ENCODE assay signal across 20 mouse cellular contexts in the genomic region with DNA sequence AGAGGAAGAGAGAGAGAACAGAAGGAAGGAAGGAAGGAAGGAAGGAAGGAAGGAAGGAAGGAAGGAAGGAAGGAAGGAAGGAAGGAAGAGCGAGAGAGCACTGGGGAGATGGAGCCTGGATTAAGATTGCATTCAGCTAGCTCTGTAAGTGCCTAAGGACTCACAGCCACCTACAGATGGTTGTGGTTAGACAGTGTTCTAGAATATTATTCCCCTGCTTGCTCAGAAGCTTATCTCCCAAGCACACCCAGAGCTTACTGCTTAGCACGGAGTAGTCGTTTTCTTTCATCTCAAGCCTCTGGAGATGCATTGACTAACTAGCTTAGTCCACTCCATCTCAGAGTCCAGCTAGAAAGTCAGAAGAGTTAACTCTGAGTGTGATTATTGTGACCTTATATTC.
A peak's percentile ranks its signal among the peaks of the same experiment; 100 is the strongest.
DNase-seq lines count a peak whose midpoint lies in the region; ATAC-seq lines count a peak whose summit lies in the region.
"Had no signal": no experiment of that assay in that cellular context is flagged by ENCODE, and none has a peak within 500 bp of the region (broad histone marks: within the 10 kb centered on the region; RNA-seq: fewer than 3 reads in every experiment).

No protein-coding gene starts in this region.

- ATAC-seq in midbrain, embryonic 11.5 days (ENCODE audit: low FRiP score): no peak
- no peak for ATAC-seq in midbrain, embryonic 14.5 days (ENCODE audit: low FRiP score, low TSS enrichment)
- peak; percentile 86 for ATAC-seq in megakaryocyte progenitor cell, adult 5-6 weeks (replicated peaks; ENCODE audit: poor library complexity)
- no peak for ATAC-seq in kidney, embryonic 14.5 days (ENCODE audit: low FRiP score, low TSS enrichment)
- no peak for ATAC-seq in kidney, embryonic 16.5 days (ENCODE audit: low FRiP score, low TSS enrichment)
- ATAC-seq: forebrain, embryonic 15.5 days; hindbrain, embryonic 16.5 days had no signal

- no peak overlapping the region for H3K4me3 ChIP-seq in midbrain, embryonic 11.5 days (ENCODE audit: low read depth, low read length)
- no peak overlapping the region for H3K4me3 ChIP-seq in midbrain, embryonic 14.5 days (replicated peaks; ENCODE audit: low read depth, low read length)
- no peak overlapping the region for H3K4me3 ChIP-seq in kidney, embryonic 14.5 days (ENCODE audit: low read length)
- no peak overlapping the region for H3K4me3 ChIP-seq in kidney, embryonic 16.5 days (ENCODE audit: low read length)
- H3K4me3 ChIP-seq: embryonic facial prominence, embryonic 12.5 days; forebrain, embryonic 15.5 days; heart, embryonic 10.5 days; hindbrain, embryonic 12.5 days had no signal

- no peaks in the 10 kb centered on the region for H3K27me3 ChIP-seq in midbrain, embryonic 11.5 days (ENCODE audit: control insufficient read depth, insufficient read depth, low read length)
- no peaks in the 10 kb centered on the region for H3K27me3 ChIP-seq in midbrain, embryonic 14.5 days (ENCODE audit: control insufficient read depth, insufficient read depth, low read length)
- no peaks in the 10 kb centered on the region for H3K27me3 ChIP-seq in kidney, embryonic 14.5 days (ENCODE audit: control insufficient read depth, insufficient read depth, low read length)
- H3K27me3 ChIP-seq in kidney, embryonic 16.5 days (ENCODE audit: insufficient read depth, low read length): no peaks in the 10 kb centered on the region
- H3K27me3 ChIP-seq: CH12.LX; embryonic facial prominence, embryonic 12.5 days; forebrain, embryonic 15.5 days; hindbrain, embryonic 12.5 days had no signal

- H3K27ac ChIP-seq in midbrain, embryonic 11.5 days (ENCODE audit: low read depth, low read length): no peak overlapping the region
- no peak overlapping the region for H3K27ac ChIP-seq in midbrain, embryonic 14.5 days (replicated peaks; ENCODE audit: low read depth, low read length)
- H3K27ac ChIP-seq in kidney, embryonic 14.5 days (ENCODE audit: low read depth, low read length): no peak overlapping the region
- no peak overlapping the region for H3K27ac ChIP-seq in kidney, embryonic 16.5 days (ENCODE audit: low read length)
- H3K27ac ChIP-seq: embryonic facial prominence, embryonic 12.5 days; forebrain, embryonic 15.5 days; heart, embryonic 10.5 days; hindbrain, embryonic 12.5 days had no signal

- no peak overlapping the region for H3K4me2 ChIP-seq in midbrain, embryonic 11.5 days
- H3K4me2 ChIP-seq in midbrain, embryonic 14.5 days (ENCODE audit: low read length): no peak overlapping the region
- no peak overlapping the region for H3K4me2 ChIP-seq in kidney, embryonic 14.5 days (replicated peaks; ENCODE audit: low read depth, low read length)
- no peak overlapping the region for H3K4me2 ChIP-seq in kidney, embryonic 16.5 days (replicated peaks; ENCODE audit: low read depth, low read length)
- H3K4me2 ChIP-seq: embryonic facial prominence, embryonic 12.5 days; forebrain, embryonic 15.5 days; hindbrain, embryonic 12.5 days had no signal

- H3K36me3 ChIP-seq in midbrain, embryonic 11.5 days (ENCODE audit: control insufficient read depth, insufficient read depth, low read length): no peaks in the 10 kb centered on the region
- 0 out of 2 replicates have a peak, but pooled peaks cover 3% of the 10 kb centered on the region for H3K36me3 ChIP-seq in midbrain, embryonic 14.5 days (ENCODE audit: control insufficient read depth, insufficient read depth, low read length)
- no peaks in the 10 kb centered on the region for H3K36me3 ChIP-seq in kidney, embryonic 14.5 days (ENCODE audit: control insufficient read depth, insufficient read depth, low read length)
- H3K36me3 ChIP-seq in kidney, embryonic 16.5 days (ENCODE audit: insufficient read depth, low read length): no peaks in the 10 kb centered on the region
- H3K36me3 ChIP-seq: embryonic facial prominence, embryonic 12.5 days; heart, embryonic 10.5 days; hindbrain, embryonic 12.5 days had no signal

- H3K4me1 ChIP-seq in midbrain, embryonic 11.5 days (ENCODE audit: control insufficient read depth, insufficient read depth, low read length): no peaks in the 10 kb centered on the region
- no peaks in the 10 kb centered on the region for H3K4me1 ChIP-seq in midbrain, embryonic 14.5 days (ENCODE audit: control insufficient read depth, insufficient read depth, low read length)
- no peaks in the 10 kb centered on the region for H3K4me1 ChIP-seq in kidney, embryonic 14.5 days (ENCODE audit: control insufficient read depth, insufficient read depth, low read length)
- no peaks in the 10 kb centered on the region for H3K4me1 ChIP-seq in kidney, embryonic 16.5 days (ENCODE audit: insufficient read depth, low read length)
- H3K4me1 ChIP-seq: embryonic facial prominence, embryonic 12.5 days; forebrain, embryonic 15.5 days; heart, embryonic 10.5 days; hindbrain, embryonic 12.5 days had no signal

- DNase-seq in heart, adult 11 months: peak; percentile 11
- no peak for DNase-seq in heart, adult 8-10 months (ENCODE audit: low spot score)
- DNase-seq in midbrain, embryonic 11.5 days (ENCODE audit: low spot score, missing footprints): peak; percentile 51
- DNase-seq in midbrain, embryonic 14.5 days: no peak
- DNase-seq: adrenal gland, adult 2 months; adrenal gland, postnatal 25 days; cerebellum, adult 8-10 months; cerebellum, postnatal 14 days; gastrocnemius, postnatal 14 days; heart, postnatal 10 days; heart, postnatal 4 days had no signal

- no peak overlapping the region for H3K9ac ChIP-seq in midbrain, embryonic 11.5 days (ENCODE audit: low read length)
- no peak overlapping the region for H3K9ac ChIP-seq in midbrain, embryonic 14.5 days (replicated peaks; ENCODE audit: low read length)
- no peak overlapping the region for H3K9ac ChIP-seq in kidney, embryonic 14.5 days (ENCODE audit: low read depth, low read length)
- no peak overlapping the region for H3K9ac ChIP-seq in kidney, embryonic 16.5 days (replicated peaks; ENCODE audit: low read length)
- H3K9ac ChIP-seq: embryonic facial prominence, embryonic 12.5 days; forebrain, embryonic 15.5 days; hindbrain, embryonic 12.5 days had no signal

- WGBS in midbrain, embryonic 11.5 days: 77% methylated on average over 3 of the region's 3 CpGs
- WGBS in midbrain, embryonic 14.5 days: 85% methylated on average over 3 of the region's 3 CpGs
- 86% methylated on average over 3 of the region's 3 CpGs for WGBS in kidney, embryonic 14.5 days
- WGBS in kidney, embryonic 16.5 days: 78% methylated on average over 3 of the region's 3 CpGs

- H3K9me3 ChIP-seq in midbrain, embryonic 11.5 days (ENCODE audit: control insufficient read depth, low read length): no peaks in the 10 kb centered on the region
- H3K9me3 ChIP-seq in midbrain, embryonic 14.5 days (ENCODE audit: control insufficient read depth, low read length): no peaks in the 10 kb centered on the region
- H3K9me3 ChIP-seq in kidney, embryonic 14.5 days (ENCODE audit: control insufficient read depth, low read length): no peaks in the 10 kb centered on the region
- H3K9me3 ChIP-seq in kidney, embryonic 16.5 days (ENCODE audit: low read length): no peaks in the 10 kb centered on the region
- H3K9me3 ChIP-seq: embryonic facial prominence, embryonic 12.5 days; forebrain, embryonic 15.5 days; heart, embryonic 10.5 days; hindbrain, embryonic 12.5 days had no signal

Comparison
In these comparisons a context has a peak if more than half of its experiments do, and no peak if none do; other contexts are left out.
1. DNase-seq: peak in heart, adult 11 months (single experiment) and midbrain, embryonic 11.5 days (single experiment); none in heart, adult 8-10 months (single experiment) and midbrain, embryonic 14.5 days (single experiment).